Mouse (Mus musculus) embryo, embryonic 11.5 days (tissue): Measurements from ENCODE around the gene Spsb1.
A peak's percentile ranks its signal among the peaks of the same experiment; 100 is the strongest.

Source experiments
- DNase-seq: peaks from one replicate; pipeline ENCODE4 v3.0.0-alpha.2; 2012; ENCODE audit warnings: low read depth, low spot score

The Spsb1 gene

DNA sequence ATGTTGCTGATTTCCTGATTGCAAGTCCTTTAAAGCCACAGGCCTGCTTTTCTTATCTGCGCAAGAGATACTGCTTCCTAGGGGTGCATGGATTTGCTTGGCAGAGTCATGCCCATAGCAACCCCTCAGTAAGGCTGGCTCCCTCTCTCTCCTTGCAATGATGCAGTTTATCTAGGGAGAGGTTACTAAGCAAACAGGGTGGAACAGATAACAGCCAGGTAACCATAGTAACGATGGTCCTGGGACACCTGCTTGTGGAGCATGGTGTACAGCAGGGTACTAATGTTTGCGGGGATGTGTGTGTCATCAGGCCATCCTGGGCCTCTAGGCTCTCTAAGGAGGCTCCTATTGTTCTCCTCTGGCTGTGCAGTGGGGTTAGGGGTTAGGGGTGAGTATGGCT lies 97.2 kb downstream of the Spsb1 start:
- DNase-seq, result no peak

DNA sequence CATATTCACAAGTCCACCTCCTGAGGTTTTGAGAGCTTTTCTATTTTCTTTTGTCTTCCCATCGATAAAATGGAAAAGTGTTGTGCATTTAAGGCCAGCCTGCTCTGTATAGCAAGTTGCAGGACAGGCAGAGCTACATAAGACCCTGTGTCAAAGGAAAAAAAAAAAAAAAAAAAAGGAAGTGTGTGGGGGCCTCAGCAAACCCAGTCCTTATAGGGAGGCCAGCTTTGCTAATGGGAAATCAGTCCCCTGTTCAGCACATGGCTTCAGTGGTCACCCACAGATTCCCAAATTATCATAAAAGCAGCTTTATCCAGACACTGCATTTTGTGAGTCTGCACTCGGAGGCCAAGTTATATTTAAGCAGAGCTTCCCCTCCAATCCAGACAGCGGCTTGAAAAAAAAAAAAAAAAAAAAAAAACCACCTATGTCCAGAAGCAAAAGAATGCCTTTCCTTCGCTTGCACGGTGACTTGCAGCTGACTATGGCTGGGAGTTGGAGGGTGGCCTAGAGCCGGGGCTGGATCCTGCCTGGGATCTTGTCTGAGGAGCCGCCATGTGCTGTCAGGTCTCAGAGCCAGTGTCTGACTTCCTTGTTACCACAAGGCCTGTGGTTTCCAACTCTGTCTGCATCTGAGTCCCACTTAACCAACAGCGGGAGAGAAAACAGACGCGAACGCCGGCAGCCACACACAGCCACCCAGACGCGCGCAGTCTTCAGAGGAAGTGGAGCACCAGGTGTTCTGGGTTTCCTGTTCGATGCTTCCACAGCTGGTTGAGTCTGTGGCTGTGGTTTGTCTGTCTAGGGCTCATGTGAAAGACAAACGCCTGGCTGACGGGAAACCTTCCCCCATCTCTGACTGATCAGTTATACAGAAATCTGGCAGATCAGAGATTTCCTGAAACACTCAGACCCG lies 98.7 kb downstream of the Spsb1 start:
- no peak for DNase-seq

DNA sequence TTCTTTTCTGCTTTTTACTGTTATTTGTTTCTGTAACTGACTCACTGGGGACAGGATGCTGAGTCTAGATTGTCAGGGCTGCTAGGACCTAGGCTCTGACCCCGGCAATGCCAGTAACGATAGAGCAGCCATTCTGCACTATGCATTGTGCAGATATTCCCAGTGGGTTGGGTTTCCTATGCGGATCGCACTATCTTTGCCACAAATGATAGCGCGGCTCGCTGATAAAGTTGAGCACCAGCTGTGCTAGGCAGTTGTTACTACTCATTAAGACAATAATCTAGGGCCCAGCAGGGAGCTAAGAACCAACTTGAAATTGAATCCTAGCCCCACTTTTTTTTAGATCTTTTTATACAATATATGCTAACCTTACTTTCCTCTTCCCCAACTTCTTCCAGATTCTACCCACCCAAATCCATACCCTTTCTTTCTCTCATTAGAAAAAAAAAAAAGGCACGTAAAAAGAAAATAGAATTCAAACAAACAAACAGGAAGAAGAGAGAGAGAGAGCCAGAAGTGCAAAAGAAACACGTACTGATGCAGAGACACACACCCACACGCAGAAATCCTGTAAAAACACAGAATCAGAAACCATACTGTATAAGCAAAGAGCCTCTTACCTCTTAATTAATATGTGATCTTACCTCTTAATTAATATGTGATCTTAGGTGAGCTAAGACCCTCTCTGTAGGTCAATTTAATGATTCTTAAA lies 99.5 kb downstream of the Spsb1 start:
- DNase-seq, result no peak

DNA sequence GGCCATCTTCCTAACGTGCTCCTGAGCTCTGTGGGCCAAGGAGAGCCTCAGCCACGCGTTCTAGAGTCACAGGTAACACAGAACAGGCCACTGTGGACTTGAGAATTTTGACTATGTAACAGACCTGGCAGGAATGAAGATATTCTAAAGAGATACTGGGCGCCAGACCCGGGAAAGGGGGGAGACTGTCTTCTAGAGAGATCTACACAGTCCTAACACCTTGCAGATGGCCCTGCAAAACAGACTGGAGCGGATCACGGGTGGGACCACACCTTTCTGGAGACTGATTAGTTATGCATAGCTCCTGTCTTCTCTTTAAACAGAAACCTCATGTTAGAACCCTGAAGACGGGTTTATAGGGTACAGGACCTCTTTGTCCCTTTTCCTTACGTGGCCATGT lies 100.1 kb downstream of the Spsb1 start:
- no peak for DNase-seq

DNA sequence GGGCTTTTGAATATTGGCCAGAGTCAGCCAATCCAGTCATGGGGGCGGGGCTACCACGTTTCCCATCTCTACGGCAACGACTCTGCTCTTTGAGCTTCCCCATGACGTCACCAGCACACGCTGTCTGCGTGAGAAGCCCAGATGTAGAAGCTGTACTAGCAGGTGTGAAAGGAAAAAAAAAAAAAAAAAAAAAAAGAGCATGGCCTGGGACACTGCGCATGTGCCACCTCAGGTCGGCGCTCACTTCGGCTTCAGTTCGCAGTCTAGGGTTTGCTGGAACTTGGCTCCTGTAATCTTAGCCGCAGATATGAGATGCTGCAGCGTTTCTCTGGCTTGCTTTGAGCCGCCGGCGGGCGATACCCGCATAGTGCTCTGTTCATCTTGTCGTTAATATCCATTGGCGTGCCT lies 100.5 kb downstream of the Spsb1 start:
- DNase-seq, result peak; percentile 78

DNA sequence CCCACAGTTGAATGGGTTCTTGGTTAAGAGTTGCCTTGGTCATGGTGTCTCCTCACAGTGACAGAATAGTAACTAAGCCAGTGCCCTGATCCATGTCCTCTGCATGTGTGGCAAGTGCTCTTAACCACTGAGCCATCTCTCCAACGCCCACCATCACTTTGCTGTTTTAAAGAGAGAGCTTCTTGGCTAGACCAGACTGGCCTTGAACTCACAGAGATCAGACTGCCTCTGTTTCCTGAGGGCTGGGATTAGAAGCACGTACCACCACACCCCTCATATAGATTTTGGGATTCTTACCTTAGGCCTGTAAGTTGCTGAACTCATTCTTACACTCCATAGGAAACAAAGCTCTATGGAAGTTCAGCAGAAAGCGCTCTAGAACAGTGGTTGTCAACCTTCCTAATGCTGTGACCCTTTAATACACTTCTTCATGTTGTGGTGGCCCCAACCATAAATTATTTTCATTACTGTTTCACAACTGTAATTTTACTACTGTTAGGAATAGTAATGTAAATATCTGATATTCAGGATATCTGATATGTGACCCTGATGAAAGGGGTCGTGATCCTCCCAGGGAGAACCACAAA lies 101.1 kb downstream of the Spsb1 start:
- no peak for DNase-seq

DNA sequence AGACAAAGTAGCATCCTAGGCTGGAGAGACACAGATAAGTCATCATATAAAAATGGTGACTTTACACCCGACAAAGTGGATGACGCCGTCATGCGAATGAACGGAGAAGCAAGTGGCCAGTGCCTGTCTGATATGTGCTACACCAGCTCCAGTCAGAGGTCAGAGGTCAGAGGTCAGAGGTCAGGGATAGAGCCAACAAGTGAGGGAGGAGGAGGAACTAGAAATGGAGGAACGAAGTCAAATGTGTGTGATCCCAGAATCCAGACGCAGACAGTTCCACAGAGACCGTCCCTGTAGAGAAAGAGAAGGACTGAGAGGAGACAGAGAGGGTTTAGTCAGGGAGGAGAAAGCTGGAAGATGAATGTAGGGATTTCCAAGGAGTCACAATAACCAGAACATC lies 103.3 kb downstream of the Spsb1 start:
- no peak for DNase-seq

DNA sequence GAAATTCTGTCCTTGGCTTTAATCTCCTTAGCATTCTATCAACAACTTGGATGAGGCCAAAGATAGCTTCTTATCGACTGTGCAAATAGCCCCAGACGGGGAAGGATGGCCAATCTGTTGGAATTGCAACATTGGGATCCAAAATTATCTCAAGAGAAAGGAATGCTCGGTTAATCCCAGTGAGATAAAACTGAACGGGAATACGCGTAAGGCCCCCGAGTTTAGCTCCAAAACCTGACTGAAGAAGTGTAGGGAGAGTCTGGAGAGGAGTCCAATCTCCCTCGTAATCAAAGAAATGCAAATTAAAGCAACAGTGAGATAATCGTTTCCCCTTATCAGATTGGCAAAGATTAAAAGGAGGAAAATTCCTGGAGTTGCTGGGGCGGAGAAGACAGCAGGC lies 104.2 kb downstream of the Spsb1 start:
- DNase-seq, result no peak

DNA sequence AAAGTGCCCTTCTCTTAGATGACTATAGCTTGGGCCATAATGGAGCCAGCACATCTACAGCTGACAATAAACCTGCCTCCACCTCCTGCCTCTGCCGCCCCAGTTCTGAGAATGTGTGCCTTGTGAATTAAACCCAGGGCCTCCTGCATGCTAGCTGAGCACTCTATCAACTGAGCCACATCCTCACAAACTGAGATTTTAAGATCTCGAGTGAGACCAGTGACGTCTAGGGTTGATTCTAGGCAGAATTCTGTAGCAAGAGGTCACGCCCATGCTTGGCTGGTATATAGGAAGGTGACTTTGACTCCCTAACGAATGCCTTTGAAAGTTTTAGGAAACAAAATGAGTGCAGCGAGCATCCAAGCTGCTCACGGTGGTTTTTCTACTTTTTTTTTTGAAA lies 104.8 kb downstream of the Spsb1 start:
- no peak for DNase-seq

DNA sequence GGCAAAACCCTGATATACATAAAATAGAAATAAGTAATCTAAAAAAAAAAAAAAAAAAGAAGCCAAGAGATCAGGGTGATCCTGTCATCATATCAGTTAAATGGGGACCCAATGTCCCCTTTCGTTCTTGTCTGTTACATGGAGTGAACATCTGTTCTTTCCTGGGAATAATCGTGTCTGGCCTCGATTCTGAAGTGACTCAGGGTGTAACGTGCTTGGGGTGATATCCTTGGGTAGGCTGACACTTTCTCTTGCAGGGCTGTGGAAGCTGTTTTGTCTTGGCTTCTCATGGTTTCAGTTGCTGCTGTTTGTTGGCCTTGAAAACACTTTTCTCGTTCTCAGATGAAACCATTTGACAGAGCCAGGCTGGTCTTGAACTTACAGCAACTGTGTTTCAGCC lies 105.8 kb downstream of the Spsb1 start:
- DNase-seq, result no peak

DNA sequence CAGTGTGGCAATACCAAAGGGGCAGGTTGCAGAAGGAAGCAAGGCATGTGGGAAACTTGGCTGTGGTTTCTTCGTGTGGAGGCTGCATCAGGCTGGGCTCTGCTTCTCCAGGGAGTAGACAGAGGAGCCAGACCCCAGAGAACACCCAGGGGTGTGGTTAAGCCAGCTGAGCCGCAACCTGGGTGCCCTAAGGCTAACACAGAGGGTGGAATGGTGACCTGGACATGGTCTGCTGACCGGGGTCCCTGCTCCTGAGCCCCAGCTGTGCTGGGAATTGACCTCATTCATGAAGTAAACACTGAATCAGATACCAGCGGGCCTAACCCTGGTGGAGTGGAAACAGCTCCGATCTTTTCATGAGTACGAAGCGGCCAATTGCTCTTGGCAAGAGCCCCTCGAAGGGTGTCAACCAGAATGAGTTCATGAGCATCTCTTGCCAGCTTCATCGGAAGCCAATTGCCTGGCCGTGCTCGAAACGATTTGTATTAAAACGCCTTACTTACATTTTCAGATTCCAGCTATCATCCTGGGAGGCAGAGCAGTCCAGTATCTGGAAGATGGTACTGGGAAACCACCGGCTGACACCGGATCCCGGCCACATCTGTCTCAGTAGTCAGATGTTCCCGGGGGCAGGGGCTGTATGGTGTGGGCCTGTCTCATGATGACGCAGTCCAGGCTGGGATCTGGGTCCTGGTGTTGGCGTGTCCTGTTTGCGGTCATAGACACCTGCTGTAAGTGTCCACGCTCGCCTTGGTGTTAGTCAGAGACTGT lies 107.8 kb downstream of the Spsb1 start:
- no peak for DNase-seq
